Comparison of ENCODE assay signal across 21 mouse cellular contexts in genomic region chr14:105354121-105354520, GRCm38 (mm10).
DNase-seq lines count a peak whose midpoint lies in the region; ATAC-seq lines count a peak whose summit lies in the region.
"Had no signal": no experiment of that assay in that cellular context is flagged by ENCODE, and none has a peak within 500 bp of the region (broad histone marks: within the 10 kb centered on the region; RNA-seq: fewer than 3 reads in every experiment).

No protein-coding gene starts in this region.

- H3K27me3 ChIP-seq in embryonic facial prominence, embryonic 11.5 days (ENCODE audit: control insufficient read depth, insufficient read depth, low read length) = no peaks in the 10 kb centered on the region
- no peaks in the 10 kb centered on the region for H3K27me3 ChIP-seq in midbrain, embryonic 13.5 days
- H3K27me3 ChIP-seq: forebrain, embryonic 13.5 days; hindbrain, embryonic 12.5 days; hindbrain, embryonic 15.5 days had no signal

- no peak overlapping the region for H3K4me2 ChIP-seq in embryonic facial prominence, embryonic 11.5 days (ENCODE audit: low read depth, low read length)
- no peak overlapping the region for H3K4me2 ChIP-seq in midbrain, embryonic 13.5 days (replicated peaks)
- H3K4me2 ChIP-seq: forebrain, embryonic 13.5 days; heart, embryonic 11.5 days; hindbrain, embryonic 12.5 days; hindbrain, embryonic 15.5 days had no signal

- H3K36me3 ChIP-seq in embryonic facial prominence, embryonic 11.5 days (replicated peaks; ENCODE audit: control insufficient read depth, insufficient read depth, low read depth, low read length) = no peaks in the 10 kb centered on the region
- H3K36me3 ChIP-seq in midbrain, embryonic 13.5 days = no peaks in the 10 kb centered on the region
- H3K36me3 ChIP-seq: forebrain, embryonic 10.5 days; hindbrain, embryonic 12.5 days; hindbrain, embryonic 15.5 days had no signal

- H3K4me1 ChIP-seq in embryonic facial prominence, embryonic 11.5 days (ENCODE audit: control insufficient read depth, insufficient read depth, low read length) = no peaks in the 10 kb centered on the region
- no peaks in the 10 kb centered on the region for H3K4me1 ChIP-seq in midbrain, embryonic 13.5 days (replicated peaks)
- H3K4me1 ChIP-seq: forebrain, embryonic 10.5 days; forebrain, embryonic 13.5 days; hindbrain, embryonic 12.5 days; hindbrain, embryonic 15.5 days had no signal

- H3K4me3 ChIP-seq in embryonic facial prominence, embryonic 11.5 days (ENCODE audit: low read depth, low read length) = no peak overlapping the region
- H3K4me3 ChIP-seq in midbrain, embryonic 13.5 days (replicated peaks) = no peak overlapping the region
- H3K4me3 ChIP-seq: forebrain, embryonic 10.5 days; forebrain, embryonic 13.5 days; gastrocnemius, adult 2 months; hindbrain, embryonic 12.5 days; hindbrain, embryonic 15.5 days had no signal

- no peaks in the 10 kb centered on the region for H3K9me3 ChIP-seq in embryonic facial prominence, embryonic 11.5 days (replicated peaks; ENCODE audit: control insufficient read depth, low read length)
- H3K9me3 ChIP-seq in midbrain, embryonic 13.5 days = no peaks in the 10 kb centered on the region
- H3K9me3 ChIP-seq: forebrain, embryonic 10.5 days; forebrain, embryonic 13.5 days; hindbrain, embryonic 12.5 days; hindbrain, embryonic 15.5 days had no signal

- WGBS in embryonic facial prominence, embryonic 11.5 days = 30% methylated on average over 11 of the region's 11 CpGs
- WGBS in midbrain, embryonic 13.5 days = 73% methylated on average over 11 of the region's 11 CpGs

- no peak overlapping the region for H3K9ac ChIP-seq in embryonic facial prominence, embryonic 11.5 days (replicated peaks; ENCODE audit: low read length)
- H3K9ac ChIP-seq in midbrain, embryonic 13.5 days (replicated peaks) = no peak overlapping the region
- H3K9ac ChIP-seq: forebrain, embryonic 13.5 days; hindbrain, embryonic 12.5 days; hindbrain, embryonic 15.5 days had no signal

- no peak for ATAC-seq in embryonic facial prominence, embryonic 11.5 days (replicated peaks; ENCODE audit: insufficient number of reproducible peaks, low FRiP score, low TSS enrichment, low read depth)
- no peak for ATAC-seq in midbrain, embryonic 13.5 days
- ATAC-seq: activated CD4-positive, CD25-positive, alpha-beta regulatory T cell, adult 4 months; forebrain, embryonic 13.5 days; forebrain, embryonic 16.5 days had no signal

- peak; percentile 64 for DNase-seq in embryo, embryonic 10 days (ENCODE audit: low spot score)
- no peak for DNase-seq in embryo, embryonic 9.5 days (ENCODE audit: extremely low spot score)
- DNase-seq in embryo, embryonic 10.5 days (ENCODE audit: low spot score) = peak; percentile 71
- DNase-seq in embryonic facial prominence, embryonic 11.5 days (ENCODE audit: low spot score) = peak; percentile 73
- DNase-seq in spleen, postnatal 10 days (ENCODE audit: low spot score in 2 of 2) = no peak
- DNase-seq: adrenal gland, postnatal 10 days; adrenal gland, postnatal 36 days; cerebellum, adult 18-20 months; cerebellum, adult 9-10 months; cerebellum, postnatal 14 days; gastrocnemius, adult 2 months; gastrocnemius, postnatal 14 days; heart, adult 11 months had no signal

- no peak overlapping the region for H3K27ac ChIP-seq in embryonic facial prominence, embryonic 11.5 days (replicated peaks; ENCODE audit: low read depth, low read length)
- no peak overlapping the region for H3K27ac ChIP-seq in midbrain, embryonic 13.5 days
- H3K27ac ChIP-seq: forebrain, embryonic 10.5 days; forebrain, embryonic 13.5 days; gastrocnemius, adult 2 months; hindbrain, embryonic 12.5 days; hindbrain, embryonic 15.5 days had no signal

Comparison
In these comparisons a context has a peak if more than half of its experiments do, and no peak if none do; other contexts are left out.
1. DNase-seq: peak in embryo, embryonic 10 days (single experiment), embryo, embryonic 10.5 days (single experiment) and embryonic facial prominence, embryonic 11.5 days (single experiment); none in embryo, embryonic 9.5 days (single experiment) and spleen, postnatal 10 days (0 of 2).